Mouse (Mus musculus) limb, embryonic 12.5 days (tissue): ENCODE measurements at regions not wholly inside any gene's neighbourhood (a gene's known extent, or its start where the extent isn't known, plus 50 kb on each side); places are given as distances from the start of the nearest gene placed in this dataset.

Source experiments
- ATAC-seq: fragments of 200-750 bp; cut with Nextera tagmentation; 2 replicates; pipeline ENCODE4 v1.8.0; 2017; ENCODE audit warnings: low read depth, moderate TSS enrichment; ENCODE audit not compliant: insufficient number of reproducible peaks, insufficient read depth, low FRiP score, low TSS enrichment
- H3K27ac ChIP-seq: fragments of 300-500 bp; sonication (generic); 2 replicates; pipeline ENCODE4 v1.5.1; 2016; ENCODE audit warnings: mild to moderate bottlenecking, moderate library complexity
- H3K27me3 ChIP-seq: fragments of 300-500 bp; sonication (generic); 2 replicates; pipeline ENCODE4 v1.6.1; 2016; ENCODE audit warnings: mild to moderate bottlenecking, moderate library complexity
- H3K36me3 ChIP-seq: fragments of 300-500 bp; sonication (generic); 2 replicates; pipeline ENCODE4 v1.6.1; 2016; ENCODE audit warnings: mild to moderate bottlenecking, moderate library complexity
- H3K4me1 ChIP-seq: fragments of 300-500 bp; sonication (generic); replicated peaks from 2 replicates; pipeline ENCODE4 v1.6.1; 2016
- H3K4me2 ChIP-seq: fragments of 300-500 bp; sonication (generic); 2 replicates; pipeline ENCODE4 v1.6.1; 2016; ENCODE audit warnings: mild to moderate bottlenecking, moderate library complexity
- H3K4me3 ChIP-seq: fragments of 300-500 bp; sonication (generic); replicated peaks from 2 replicates; pipeline ENCODE4 v1.5.1; 2016; ENCODE audit warnings: mild to moderate bottlenecking
- H3K9ac ChIP-seq: fragments of 300-500 bp; sonication (generic); replicated peaks from 2 replicates; pipeline ENCODE4 v1.6.1; 2016; ENCODE audit warnings: mild to moderate bottlenecking, moderate library complexity
- H3K9me3 ChIP-seq: fragments of 300-500 bp; sonication (generic); 2 replicates; pipeline ENCODE4 v1.6.1; 2016; ENCODE audit warnings: mild to moderate bottlenecking, moderate library complexity
- WGBS: fragments of 180-500 bp; shearing (Covaris S2); methylation state at CpG from one replicate; pipeline ENCODE4 v1.1.7; 2016; 5-methylcytosine and 5-hydroxymethylcytosine counted together

DNA sequence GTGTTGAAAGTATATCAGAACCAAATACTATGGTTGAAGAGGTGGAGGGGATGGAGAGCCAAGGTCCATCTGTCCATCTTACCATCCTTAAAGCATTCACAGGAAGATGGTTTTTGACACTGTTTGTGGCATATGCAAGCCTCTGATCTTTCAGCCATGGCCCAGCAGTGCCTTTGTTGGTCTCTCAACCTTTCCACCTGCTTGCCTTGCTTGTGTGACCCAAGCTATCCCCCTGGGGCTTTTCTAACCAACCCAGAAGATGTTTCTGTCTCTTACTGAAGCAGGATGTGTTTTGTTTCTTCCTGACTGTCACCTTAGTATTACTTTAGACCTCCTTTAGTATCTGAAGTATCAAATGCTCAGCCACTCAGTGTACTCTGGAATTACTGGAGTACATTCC lies 107.8 kb upstream of the Prdm1 start:
- no peaks in the 10 kb centered on the region for H3K4me1 ChIP-seq
- H3K36me3 ChIP-seq: no peaks in the 10 kb centered on the region
- H3K4me3 ChIP-seq: no peak overlapping the region
- H3K9me3 ChIP-seq: no peaks in the 10 kb centered on the region
- no peak overlapping the region for H3K27ac ChIP-seq
- H3K4me2 ChIP-seq: no peak overlapping the region
- no peak overlapping the region for H3K9ac ChIP-seq
- no peaks in the 10 kb centered on the region for H3K27me3 ChIP-seq
- no peak for ATAC-seq

DNA sequence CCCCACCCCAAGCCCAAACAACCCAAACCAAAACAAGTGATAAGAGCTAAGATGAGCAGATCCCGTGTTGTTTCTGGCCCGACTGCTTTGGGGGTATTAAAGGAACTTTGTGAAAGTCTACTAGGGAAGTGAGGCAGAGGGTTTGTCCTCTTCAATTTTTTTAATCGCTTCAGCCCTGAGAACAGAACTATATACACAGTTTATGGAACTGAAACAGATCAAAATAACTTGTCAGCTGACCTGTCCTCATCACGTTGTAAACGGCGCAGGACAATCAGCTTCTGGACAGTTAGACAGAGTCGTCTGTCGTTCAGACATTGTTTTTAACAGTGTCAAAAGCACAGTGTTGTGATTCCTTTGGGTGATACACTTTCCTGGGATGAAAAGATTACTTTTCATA lies 103.3 kb upstream of the Prdm1 start:
- H3K9me3 ChIP-seq: no peaks in the 10 kb centered on the region
- peaks cover 6% of the 10 kb centered on the region; the same call in 1 of the 2 replicates for H3K4me1 ChIP-seq
- H3K9ac ChIP-seq: no peak overlapping the region
- no peak for ATAC-seq
- no peak overlapping the region for H3K4me3 ChIP-seq
- no peak overlapping the region for H3K4me2 ChIP-seq
- 76% methylated on average over 8 of the region's 8 CpGs for WGBS
- H3K36me3 ChIP-seq: no peaks in the 10 kb centered on the region
- no peak overlapping the region for H3K27ac ChIP-seq
- no peaks in the 10 kb centered on the region for H3K27me3 ChIP-seq

DNA sequence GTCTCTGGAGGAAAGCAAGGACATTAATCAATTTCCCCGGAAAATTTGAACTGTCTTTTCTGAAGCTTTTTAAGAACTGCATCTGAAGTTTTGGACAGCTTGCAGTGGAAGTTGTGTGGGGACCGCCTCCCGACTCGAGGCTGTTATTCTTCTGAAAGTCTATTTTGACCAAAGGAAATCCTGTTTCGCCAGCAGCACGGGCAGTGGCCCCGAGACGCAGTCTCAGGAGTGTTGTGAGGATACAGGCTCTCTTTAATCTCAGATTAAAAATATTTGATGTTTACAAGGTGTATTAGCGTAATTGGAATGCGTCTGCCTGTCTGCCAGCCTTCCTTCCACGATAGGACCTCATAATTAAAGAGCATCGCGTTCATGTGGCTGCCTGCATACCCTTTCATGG lies 102.2 kb upstream of the Prdm1 start:
- ATAC-seq: no peak
- WGBS: 46% methylated on average over 13 of the region's 13 CpGs
- no peaks in the 10 kb centered on the region for H3K9me3 ChIP-seq
- H3K27ac ChIP-seq: peak overlapping the region; percentile 56; the same call in 1 of the 2 replicates
- H3K27me3 ChIP-seq: no peaks in the 10 kb centered on the region
- H3K9ac ChIP-seq: no peak overlapping the region; the same call in 1 of the 2 replicates
- H3K4me2 ChIP-seq: peak overlapping the region; percentile 36
- no peak overlapping the region for H3K4me3 ChIP-seq
- peaks cover 6% of the 10 kb centered on the region; the same call in 1 of the 2 replicates for H3K4me1 ChIP-seq
- H3K36me3 ChIP-seq: no peaks in the 10 kb centered on the region

DNA sequence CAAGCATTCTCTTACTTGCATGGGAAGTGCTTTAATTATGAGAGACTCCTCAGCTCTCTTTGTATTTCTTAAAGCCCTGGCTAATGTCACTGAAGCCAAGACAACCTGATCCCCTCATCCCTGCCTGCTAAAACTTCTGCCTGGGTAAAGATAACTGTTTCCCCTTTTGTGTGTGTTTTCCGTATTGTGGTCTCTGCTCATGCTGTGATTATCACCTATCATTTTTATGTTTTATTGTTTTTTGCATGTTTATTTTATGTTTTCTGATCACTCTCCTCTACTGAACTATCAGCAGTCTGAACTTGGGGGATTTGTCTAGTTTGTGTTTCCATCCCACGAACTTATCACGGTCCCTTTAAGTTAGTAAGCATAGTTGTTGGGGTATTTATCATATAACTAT lies 100.1 kb upstream of the Prdm1 start:
- Histone ChIP-seq H3K27me3 (no peaks in the 10 kb centered on the region), H3K9me3 (no peaks in the 10 kb centered on the region), H3K4me2 (no peak overlapping the region), H3K4me1 (peaks cover 6% of the 10 kb centered on the region; the same call in 1 of the 2 replicates), H3K4me3 (no peak overlapping the region), H3K9ac (no peak overlapping the region), H3K27ac (no peak overlapping the region), H3K36me3 (no peaks in the 10 kb centered on the region)
- 92% methylated on average over 3 of the region's 3 CpGs for WGBS
- ATAC-seq: no peak

DNA sequence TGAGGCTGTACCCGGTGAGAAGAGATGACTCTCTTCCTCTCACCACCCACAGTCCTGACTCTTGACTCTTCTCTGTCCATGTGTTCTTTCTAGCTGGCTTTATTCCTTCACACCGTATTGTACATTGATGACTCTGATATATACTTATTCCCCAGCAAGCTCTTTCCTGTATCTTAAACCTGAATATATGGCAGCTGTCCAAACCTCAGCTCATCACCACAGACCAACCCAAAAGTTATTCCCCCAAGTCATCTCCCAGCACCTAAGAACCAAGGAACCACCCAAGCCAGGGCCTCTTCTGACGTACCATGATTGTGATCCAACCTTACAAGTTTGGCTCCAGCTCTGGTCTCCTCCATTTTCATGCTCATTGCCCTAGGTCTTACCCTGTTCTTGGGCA lies 99.1 kb upstream of the Prdm1 start:
- no peak for ATAC-seq
- H3K27ac ChIP-seq: no peak overlapping the region
- H3K9ac ChIP-seq: no peak overlapping the region
- peaks cover 6% of the 10 kb centered on the region; the same call in 1 of the 2 replicates for H3K4me1 ChIP-seq
- 88% methylated on average over 3 of the region's 3 CpGs for WGBS
- no peaks in the 10 kb centered on the region for H3K9me3 ChIP-seq
- H3K4me3 ChIP-seq: no peak overlapping the region
- no peak overlapping the region for H3K4me2 ChIP-seq
- no peaks in the 10 kb centered on the region for H3K27me3 ChIP-seq
- no peaks in the 10 kb centered on the region for H3K36me3 ChIP-seq

DNA sequence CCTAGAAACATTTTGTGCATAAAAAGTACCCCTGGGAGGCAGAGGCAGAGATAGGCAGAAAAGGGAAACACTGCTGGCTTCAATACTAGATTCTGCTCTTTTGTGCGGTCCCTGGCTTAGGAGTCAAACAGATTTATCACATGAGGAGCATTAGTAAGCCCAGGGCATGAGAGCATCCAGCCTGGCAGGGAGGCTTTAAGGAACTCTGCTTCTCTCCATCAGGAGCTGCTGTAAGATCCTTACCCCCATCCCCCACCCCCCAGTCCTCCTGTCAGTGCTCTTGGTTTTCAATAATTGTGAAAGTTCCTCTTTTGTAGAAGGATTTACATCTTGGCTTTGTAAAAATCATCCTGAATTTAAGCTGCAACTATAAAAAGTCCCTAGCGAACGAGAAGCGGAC lies 97.2 kb upstream of the Prdm1 start:
- H3K4me2 ChIP-seq: no peak overlapping the region
- no peaks in the 10 kb centered on the region for H3K9me3 ChIP-seq
- H3K4me1 ChIP-seq: peaks cover 3% of the 10 kb centered on the region; the same call in 1 of the 2 replicates
- H3K9ac ChIP-seq: no peak overlapping the region
- H3K36me3 ChIP-seq: no peaks in the 10 kb centered on the region
- no peak for ATAC-seq
- WGBS: 74% methylated on average over 4 of the region's 4 CpGs
- no peak overlapping the region for H3K4me3 ChIP-seq
- H3K27me3 ChIP-seq: no peaks in the 10 kb centered on the region
- H3K27ac ChIP-seq: no peak overlapping the region

DNA sequence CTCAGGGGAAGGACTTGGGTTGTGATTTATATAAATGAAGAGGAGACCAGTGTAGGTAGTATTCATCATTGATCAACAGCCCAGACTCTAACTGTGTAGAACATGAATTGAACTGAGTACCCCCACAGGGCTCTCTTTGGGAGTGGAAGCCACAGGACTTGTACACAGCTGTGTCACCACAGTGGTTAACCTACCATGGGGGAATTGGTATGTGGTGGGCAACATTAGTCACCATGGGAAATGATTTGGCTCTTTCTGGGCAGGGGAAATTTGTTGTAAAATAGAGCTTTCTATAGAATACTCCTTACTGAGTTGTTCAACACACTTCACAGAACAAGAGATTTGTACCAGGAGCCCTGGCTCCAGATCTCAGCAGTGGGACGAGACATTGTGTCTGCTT lies 87.3 kb upstream of the Prdm1 start:
- H3K4me1 ChIP-seq: no peaks in the 10 kb centered on the region
- no peaks in the 10 kb centered on the region for H3K36me3 ChIP-seq
- H3K27ac ChIP-seq: no peak overlapping the region
- no peak for ATAC-seq
- H3K4me2 ChIP-seq: no peak overlapping the region
- WGBS: 81% methylated on average over 1 of the region's 1 CpGs
- no peaks in the 10 kb centered on the region for H3K9me3 ChIP-seq
- H3K9ac ChIP-seq: no peak overlapping the region
- no peak overlapping the region for H3K4me3 ChIP-seq
- H3K27me3 ChIP-seq: peaks cover 3% of the 10 kb centered on the region; the same call in 1 of the 2 replicates

DNA sequence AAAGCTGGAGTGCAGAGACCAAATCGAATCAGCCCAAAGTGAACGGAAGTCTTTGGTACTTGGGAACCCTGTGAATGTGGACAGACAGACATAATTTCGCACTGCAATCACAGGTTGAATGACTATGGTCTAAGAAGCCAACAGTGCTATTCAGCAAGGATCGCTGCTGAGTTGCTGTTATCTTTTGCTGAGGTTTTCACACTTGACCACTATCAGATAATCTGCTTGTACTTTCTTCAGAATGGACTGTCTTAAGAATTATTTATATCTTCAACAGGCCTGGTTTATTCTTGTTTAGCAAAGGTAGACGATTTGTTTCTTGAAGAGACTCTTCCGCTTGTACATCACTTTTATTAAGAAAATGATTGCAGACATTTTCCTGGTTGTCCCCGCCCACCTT lies 84.3 kb upstream of the Prdm1 start:
- H3K9ac ChIP-seq: no peak overlapping the region
- ATAC-seq: no peak

DNA sequence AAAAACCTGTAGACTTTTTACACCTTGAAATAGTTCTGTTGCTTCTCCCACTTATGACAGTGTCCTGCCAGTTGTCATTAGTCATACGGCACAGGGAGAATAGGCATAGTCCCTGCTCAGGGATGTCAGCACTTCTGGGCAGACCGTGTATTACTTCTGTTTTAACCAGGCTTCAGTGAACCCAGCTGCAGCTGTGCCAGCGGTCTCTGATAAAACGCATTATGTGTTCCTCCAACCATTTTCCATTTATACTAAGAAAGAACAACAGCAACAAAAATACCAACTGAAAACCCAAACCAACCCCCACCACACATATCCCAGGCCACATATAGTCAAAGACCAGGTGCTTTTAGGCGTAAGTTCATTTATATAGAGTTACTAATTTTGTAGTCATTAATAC lies 83.1 kb upstream of the Prdm1 start:
- Histone ChIP-seq H3K36me3 (no peaks in the 10 kb centered on the region), H3K27ac (no peak overlapping the region), H3K9me3 (no peaks in the 10 kb centered on the region), H3K4me1 (0 out of 2 replicates have a peak, but pooled peaks cover 4% of the 10 kb centered on the region), H3K4me3 (no peak overlapping the region), H3K9ac (no peak overlapping the region), H3K4me2 (no peak overlapping the region), H3K27me3 (peaks cover 5% of the 10 kb centered on the region; the same call in 1 of the 2 replicates)
- 83% methylated on average over 5 of the region's 5 CpGs for WGBS
- no peak for ATAC-seq

More for the DNA sequence above, 84.3 kb upstream of the Prdm1 start:
- no peak overlapping the region for H3K27ac ChIP-seq
- peaks cover 3% of the 10 kb centered on the region; the same call in 1 of the 2 replicates for H3K27me3 ChIP-seq
- no peaks in the 10 kb centered on the region for H3K36me3 ChIP-seq
- H3K4me2 ChIP-seq: no peak overlapping the region
- no peak overlapping the region for H3K4me3 ChIP-seq
- 89% methylated on average over 7 of the region's 7 CpGs for WGBS
- no peaks in the 10 kb centered on the region for H3K9me3 ChIP-seq
- 0 out of 2 replicates have a peak, but pooled peaks cover 4% of the 10 kb centered on the region for H3K4me1 ChIP-seq

DNA sequence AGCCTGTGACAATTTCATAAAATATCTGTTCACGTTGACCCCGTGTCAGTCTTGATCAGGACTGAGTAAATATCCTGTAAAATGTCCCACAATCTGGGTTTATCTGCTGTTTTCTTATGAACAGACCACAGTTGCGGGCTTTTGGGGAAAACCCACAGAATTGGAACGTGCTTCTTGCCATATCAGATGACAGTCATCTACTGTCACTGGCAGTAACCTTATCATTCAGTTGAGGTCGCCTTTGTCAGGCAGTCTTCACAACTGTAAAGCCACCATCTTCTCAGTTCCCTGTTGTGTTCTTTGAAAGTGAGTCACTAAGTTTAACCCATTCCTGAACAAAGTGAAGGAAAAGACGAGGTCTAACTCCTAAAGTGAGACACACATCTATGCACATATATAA lies 80.9 kb upstream of the Prdm1 start:
- H3K27ac ChIP-seq: no peak overlapping the region
- no peak overlapping the region for H3K4me3 ChIP-seq
- ATAC-seq: no peak
- H3K9ac ChIP-seq: no peak overlapping the region
- no peaks in the 10 kb centered on the region for H3K9me3 ChIP-seq
- no peak overlapping the region for H3K4me2 ChIP-seq
- H3K27me3 ChIP-seq: peaks cover 2% of the 10 kb centered on the region; the same call in 1 of the 2 replicates
- H3K36me3 ChIP-seq: no peaks in the 10 kb centered on the region
- 0 out of 2 replicates have a peak, but pooled peaks cover 4% of the 10 kb centered on the region for H3K4me1 ChIP-seq
- 82% methylated on average over 6 of the region's 6 CpGs for WGBS

DNA sequence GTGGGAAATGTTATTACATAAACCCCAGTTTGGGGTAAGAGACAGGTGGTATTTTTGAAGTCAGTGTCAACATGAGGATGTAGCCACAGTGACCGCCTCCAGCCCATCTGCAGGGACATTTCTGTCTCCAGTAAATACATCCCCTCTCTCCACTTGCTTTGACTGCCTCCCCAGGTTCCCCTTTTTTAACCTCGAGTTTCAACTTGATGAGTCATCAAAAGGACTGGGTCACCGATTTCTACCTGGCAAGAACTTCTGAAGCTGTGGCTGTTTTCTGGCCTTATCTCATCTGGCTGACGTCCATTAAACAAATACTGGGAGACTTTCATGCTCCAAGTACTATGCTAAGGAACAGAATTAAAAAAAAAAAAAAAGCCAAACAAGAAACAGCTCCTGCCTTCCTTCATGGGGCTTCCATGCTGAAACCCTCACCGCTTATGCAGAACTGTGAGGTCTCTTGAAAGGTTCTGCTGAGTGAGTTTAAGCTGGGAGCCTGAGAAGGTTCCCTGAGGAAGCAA lies 79.1 kb upstream of the Prdm1 start:
- H3K4me2 ChIP-seq: no peak overlapping the region
- peaks cover 2% of the 10 kb centered on the region; the same call in 1 of the 2 replicates for H3K27me3 ChIP-seq
- H3K9ac ChIP-seq: no peak overlapping the region
- no peak overlapping the region for H3K27ac ChIP-seq
- ATAC-seq: no peak
- WGBS: 57% methylated on average over 5 of the region's 5 CpGs
- no peak overlapping the region for H3K4me3 ChIP-seq
- H3K36me3 ChIP-seq: no peaks in the 10 kb centered on the region
- H3K9me3 ChIP-seq: no peaks in the 10 kb centered on the region
- 0 out of 2 replicates have a peak, but pooled peaks cover 4% of the 10 kb centered on the region for H3K4me1 ChIP-seq

DNA sequence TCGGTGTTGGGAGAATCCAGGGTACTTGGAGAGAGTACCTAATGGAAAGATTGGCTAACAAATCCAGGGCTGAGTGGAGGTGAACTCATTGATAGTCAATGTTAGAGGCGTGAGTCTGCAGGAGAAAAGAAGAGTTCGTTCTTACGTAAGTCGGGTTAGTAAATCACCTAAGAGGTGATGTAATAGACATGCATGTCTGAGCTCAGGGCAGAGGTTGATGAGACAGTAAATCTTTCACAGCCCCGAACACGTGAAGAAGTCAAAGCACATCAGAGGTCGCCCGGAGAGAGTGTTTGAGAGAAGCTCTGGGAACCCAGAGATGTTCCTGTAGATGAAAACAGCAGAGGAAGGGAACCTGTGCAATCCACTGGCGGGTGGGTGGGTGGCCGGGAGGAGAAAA lies 76.2 kb upstream of the Prdm1 start:
- WGBS: 75% methylated on average over 11 of the region's 11 CpGs
- H3K9ac ChIP-seq: no peak overlapping the region
- no peak overlapping the region for H3K27ac ChIP-seq
- H3K4me2 ChIP-seq: no peak overlapping the region
- no peak for ATAC-seq
- H3K27me3 ChIP-seq: peaks cover 6% of the 10 kb centered on the region; the same call in 1 of the 2 replicates
- peaks cover 17% of the 10 kb centered on the region for H3K4me1 ChIP-seq
- no peaks in the 10 kb centered on the region for H3K9me3 ChIP-seq
- no peaks in the 10 kb centered on the region for H3K36me3 ChIP-seq
- no peak overlapping the region for H3K4me3 ChIP-seq
